Mouse (Mus musculus): ENCODE results near the gene Cul4b. TPM values are rescaled to one million over a fixed set of nuclear protein-coding genes. Genes with fewer than 3 reads are reported as not detected.

Cul4b gene
- 10 to 100 TPM; 26.6 to 27.7 TPM for total RNA-seq (2023)

GRCm38 (mm10) chrX:38576078-38576477 lies at the start of gene Cul4b:
Gene Cul4b, minus strand, starts transcription at chrX:38576196.

GRCm38 (mm10) chrX:38600177-38600994 lies 24.4 kb upstream of the Cul4b start, which contains the start of gene Mcts1:
Gene Mcts1, plus strand, starts transcription at chrX:38600578.

Other genes with a start within 250 kb of the Cul4b start
- 100 to 1,000 TPM; 222 to 235 TPM for gene Lamp2, start 119.7 kb downstream of the Cul4b start, total RNA-seq (2023)
- 10 to 100 TPM; 39.3 to 48.3 TPM for gene Mcts1, start 24.4 kb upstream of the Cul4b start, total RNA-seq (2023)
- gene C1galt1c1, start 58.9 kb upstream of the Cul4b start, total RNA-seq (2023): 10 to 100 TPM; 45.2 to 45.4 TPM
- gene 6030498E09Rik, start 196.5 kb upstream of the Cul4b start, total RNA-seq (2023): not detected